Mouse (Mus musculus): ENCODE data around the gene Hadha.

- TF ChIP-seq CTCF (conservative IDR thresholded peaks at IDR 0.05; ENCODE audit: insufficient read depth, insufficient read length, low read depth, low read length) (no peak), POLR2A (IDR thresholded peaks at IDR 0.05; ENCODE audit: low read depth, low read length) (no peak)
These were observed 1.7 kb downstream of the Hadha start for GRCm38 (mm10) chr5:30153222-30153621.

All from kidney, adult 2 months (tissue).